Mouse (Mus musculus): ENCODE measurements around the gene Xxylt1.

The Xxylt1 gene

GRCm38 (mm10) chr16:31081125-31081664 is at the start of gene Xxylt1:
Gene Xxylt1, minus strand, starts transcription at chr16:31081432.
- DNase-seq (ENCODE audit: low spot score in 2 of 2), result peak; percentile 93 to 96

- DNase-seq (ENCODE audit: low spot score in 2 of 2), result no peak
These were observed 46.9 kb upstream of the Xxylt1 start for GRCm38 (mm10) chr16:31128116-31128515.

GRCm38 (mm10) chr16:31124991-31125390 is 43.8 kb upstream of the Xxylt1 start:
- no peak for DNase-seq (ENCODE audit: low spot score in 2 of 2)

GRCm38 (mm10) chr16:31121612-31122011 is 40.4 kb upstream of the Xxylt1 start:
- DNase-seq (ENCODE audit: low spot score in 2 of 2), result no peak

GRCm38 (mm10) chr16:31113596-31113995 is 32.4 kb upstream of the Xxylt1 start:
- DNase-seq (ENCODE audit: low spot score in 2 of 2), result no peak

- DNase-seq (ENCODE audit: low spot score in 2 of 2), result no peak
These were observed 20.1 kb upstream of the Xxylt1 start for GRCm38 (mm10) chr16:31101352-31101751.

- no peak for DNase-seq (ENCODE audit: low spot score in 2 of 2)
These were observed 18.7 kb upstream of the Xxylt1 start for GRCm38 (mm10) chr16:31099906-31100305.

GRCm38 (mm10) chr16:31094036-31094435 is 12.8 kb upstream of the Xxylt1 start:
- DNase-seq (ENCODE audit: low spot score in 2 of 2), result no peak

- DNase-seq (ENCODE audit: low spot score in 2 of 2), result no peak
These were observed 12.0 kb upstream of the Xxylt1 start for GRCm38 (mm10) chr16:31093186-31093585.

- no peak for DNase-seq (ENCODE audit: low spot score in 2 of 2)
These were observed 659 bp upstream of the Xxylt1 start for GRCm38 (mm10) chr16:31081891-31082290.

- peak; percentile 54 to 61 for DNase-seq (ENCODE audit: low spot score in 2 of 2)
These were observed 620 bp downstream of the Xxylt1 start for GRCm38 (mm10) chr16:31080573-31081051.

GRCm38 (mm10) chr16:31077396-31077795 is 3.8 kb downstream of the Xxylt1 start:
- no peak for DNase-seq (ENCODE audit: low spot score in 2 of 2)

GRCm38 (mm10) chr16:31076436-31076835 is 4.8 kb downstream of the Xxylt1 start:
- DNase-seq (ENCODE audit: low spot score in 2 of 2), result no peak

GRCm38 (mm10) chr16:31074324-31074908 is 6.8 kb downstream of the Xxylt1 start:
- DNase-seq (ENCODE audit: low spot score in 2 of 2), result no peak

GRCm38 (mm10) chr16:31071731-31072130 is 9.5 kb downstream of the Xxylt1 start:
- DNase-seq (ENCODE audit: low spot score in 2 of 2), result no peak

GRCm38 (mm10) chr16:31070358-31071133 is 10.7 kb downstream of the Xxylt1 start:
- DNase-seq (ENCODE audit: low spot score in 2 of 2), result peak; percentile 89 to 90

- peak; percentile 20 to 37 for DNase-seq (ENCODE audit: low spot score in 2 of 2)
These were observed 11.7 kb downstream of the Xxylt1 start for GRCm38 (mm10) chr16:31069211-31070166.

- DNase-seq (ENCODE audit: low spot score in 2 of 2), result no peak
These were observed 13.0 kb downstream of the Xxylt1 start for GRCm38 (mm10) chr16:31068280-31068679.

GRCm38 (mm10) chr16:31066344-31067098 is 14.7 kb downstream of the Xxylt1 start:
- no peak for DNase-seq (ENCODE audit: low spot score in 2 of 2)

- DNase-seq (ENCODE audit: low spot score in 2 of 2), result no peak
These were observed 16.4 kb downstream of the Xxylt1 start for GRCm38 (mm10) chr16:31064782-31065181.

- DNase-seq (ENCODE audit: low spot score in 2 of 2), result no peak
These were observed 18.3 kb downstream of the Xxylt1 start for GRCm38 (mm10) chr16:31062918-31063317.

Data from frontal cortex, postnatal 36 days (tissue).